Mouse (Mus musculus): Measurements from ENCODE around the gene Dclre1a. TPM values are rescaled to one million over a fixed set of nuclear protein-coding genes. Genes with fewer than 3 reads are reported as not detected.
A peak's percentile ranks its signal among the peaks of the same experiment; 100 is the strongest.

Dclre1a gene
- total and polyA plus RNA-seq, 3 experiments = 8.3 to 14.8 (median 13.1) TPM

DNA sequence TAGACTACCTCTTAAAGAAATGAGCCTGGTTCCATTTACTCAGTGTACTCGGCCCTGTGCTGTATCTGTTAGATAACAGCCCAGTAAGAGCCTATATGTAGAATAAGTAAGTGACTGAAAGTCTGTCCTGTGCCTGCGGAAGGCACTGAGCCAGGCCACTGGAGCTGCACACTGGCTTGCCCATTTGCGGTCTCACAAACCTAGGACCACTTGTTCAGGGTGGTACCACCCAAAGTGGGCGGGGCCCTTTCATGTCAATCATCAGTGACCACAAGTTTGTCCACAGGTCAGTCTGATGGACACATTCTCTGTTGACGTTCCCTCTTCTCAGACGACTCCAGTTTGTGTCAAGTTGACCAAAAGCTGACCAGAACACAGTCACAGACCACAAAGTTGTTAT is 41.0 kb upstream of the Dclre1a start:
- Histone ChIP-seq H3K4me2 (ENCODE audit: insufficient read depth, low read depth, poor library complexity, severe bottlenecking) (no peak overlapping the region), H3K36me3 (replicated peaks in 1 of 2; ENCODE audit: control insufficient read depth in 1 of 2, insufficient read depth in 1 of 2, low read length in 1 of 2) (peaks cover 50 to 86% of the 10 kb centered on the region in 2 experiments), H3K4me1 (ENCODE audit: control insufficient read depth in 1 of 2, insufficient read depth in 2 of 2) (peaks cover 6 to 38% of the 10 kb centered on the region in 2 experiments), H3K9me3 (replicated peaks; ENCODE audit: low read length) (no peaks in the 10 kb centered on the region), H3K27ac (ENCODE audit: insufficient read depth, low read depth) (no peak overlapping the region), H3K9ac (ENCODE audit: insufficient read depth, low read depth) (no peak overlapping the region), H3K79me2 (replicated peaks; ENCODE audit: control insufficient read depth, extremely low read depth, insufficient read depth, poor library complexity, severe bottlenecking) (no peaks in the 10 kb centered on the region), H3K4me3 (replicated peaks in 1 of 3; ENCODE audit: low read depth in 2 of 3, low read length in 2 of 3, poor library complexity in 1 of 3) (no peak overlapping the region), H3K27me3 (replicated peaks) (no peaks in the 10 kb centered on the region)
- dilution Hi-C loops (cut with MboI; ENCODE audit: extremely low pct_ligation_motif_present, extremely low pct_unique_long_range_greater_than_20kb, low sequenced_read_pairs) = no loop called here
- in situ Hi-C loops (cut with MboI; ENCODE audit: low pct_ligation_motif_present, low pct_unique_long_range_greater_than_20kb, low sequenced_read_pairs) = no loop called here
- no peak for TF ChIP-seq JUND (conservative IDR thresholded peaks at IDR 0.05; ENCODE audit: low read depth, low read length)
- no peak for TF ChIP-seq ZC3H11A (IDR thresholded peaks at IDR 0.05; ENCODE audit: low read depth, low read length)
- no peak for TF ChIP-seq CHD2 (IDR thresholded peaks at IDR 0.05; ENCODE audit: low read length)
- no peak for TF ChIP-seq ZMIZ1 (IDR thresholded peaks at IDR 0.05; ENCODE audit: low read depth, low read length)
- TF ChIP-seq CHD1 (IDR thresholded peaks at IDR 0.05; ENCODE audit: low read depth, low read length) = no peak
- TF ChIP-seq ELF1 (IDR thresholded peaks at IDR 0.05; ENCODE audit: low read depth, low read length) = no peak
- no peak for TF ChIP-seq TCF12 (IDR thresholded peaks at IDR 0.05; ENCODE audit: low read depth, low read length)
- TF ChIP-seq MYC (IDR thresholded peaks at IDR 0.05; ENCODE audit: low read depth, low read length) = no peak
- TF ChIP-seq RAD21 (IDR thresholded peaks at IDR 0.05; ENCODE audit: low read depth, low read length) = no peak
- TF ChIP-seq MXI1 (IDR thresholded peaks at IDR 0.05; ENCODE audit: low read depth, low read length) = no peak
- TF ChIP-seq E2F4 (IDR thresholded peaks at IDR 0.05; ENCODE audit: insufficient replicate concordance, low read depth, low read length) = no peak
- TF ChIP-seq GABPA (IDR thresholded peaks at IDR 0.05; ENCODE audit: insufficient replicate concordance, low read depth, low read length) = no peak
- no peak for TF ChIP-seq ETS1 (conservative IDR thresholded peaks at IDR 0.05; ENCODE audit: low read depth, low read length)
- DNase-seq (ENCODE audit: extremely low read depth) = no peak

DNA sequence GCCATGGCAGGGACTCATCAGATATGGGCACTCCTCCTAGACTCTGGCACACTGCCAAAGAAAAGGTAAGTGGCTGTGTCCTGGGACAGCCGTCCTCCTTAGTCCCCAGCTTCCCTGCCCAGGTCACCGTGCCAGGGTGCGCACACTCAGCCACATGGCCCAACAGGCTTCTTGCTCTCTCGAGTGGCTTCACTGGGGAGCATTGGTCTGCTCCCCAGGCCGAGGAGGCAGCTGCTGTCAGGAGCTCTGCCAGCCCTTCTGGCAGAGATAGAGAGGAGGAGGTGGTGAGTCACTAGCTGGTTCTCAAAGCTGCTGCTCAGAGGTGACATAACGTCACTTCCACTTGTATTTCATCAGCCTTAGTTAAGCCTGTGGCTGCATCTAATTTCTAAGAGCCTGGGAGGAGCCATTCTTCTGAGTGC is 40.2 kb upstream of the Dclre1a start:
- peak overlapping the region; percentile 72 for H3K27ac ChIP-seq (ENCODE audit: insufficient read depth, low read depth)
- H3K9me3 ChIP-seq (replicated peaks; ENCODE audit: low read length) = no peaks in the 10 kb centered on the region
- H3K36me3 ChIP-seq (replicated peaks in 1 of 2; ENCODE audit: control insufficient read depth in 1 of 2, insufficient read depth in 1 of 2, low read length in 1 of 2) = peaks cover 52 to 87% of the 10 kb centered on the region in 2 experiments
- no peaks in the 10 kb centered on the region for H3K27me3 ChIP-seq (replicated peaks)
- peaks cover 6 to 38% of the 10 kb centered on the region in 2 experiments for H3K4me1 ChIP-seq (ENCODE audit: control insufficient read depth in 1 of 2, insufficient read depth in 2 of 2)
- in situ Hi-C loops (cut with MboI; ENCODE audit: low pct_ligation_motif_present, low pct_unique_long_range_greater_than_20kb, low sequenced_read_pairs) (no loop called here), dilution Hi-C loops (cut with MboI; ENCODE audit: extremely low pct_ligation_motif_present, extremely low pct_unique_long_range_greater_than_20kb, low sequenced_read_pairs) (no loop called here)
- H3K9ac ChIP-seq (ENCODE audit: insufficient read depth, low read depth) = no peak overlapping the region
- no peaks in the 10 kb centered on the region for H3K79me2 ChIP-seq (replicated peaks; ENCODE audit: control insufficient read depth, extremely low read depth, insufficient read depth, poor library complexity, severe bottlenecking)
- DNase-seq (ENCODE audit: extremely low read depth) = peak; percentile 62
- no peak for TF ChIP-seq KAT2A (IDR thresholded peaks at IDR 0.05; ENCODE audit: insufficient replicate concordance, low read length)
- peak; percentile 43 for TF ChIP-seq ETS1 (conservative IDR thresholded peaks at IDR 0.05; ENCODE audit: low read depth, low read length)
- H3K4me3 ChIP-seq (replicated peaks in 1 of 3; ENCODE audit: low read depth in 2 of 3, low read length in 2 of 3, poor library complexity in 1 of 3) = no peak overlapping the region
- no peak overlapping the region for H3K4me2 ChIP-seq (ENCODE audit: insufficient read depth, low read depth, poor library complexity, severe bottlenecking)

All from CH12.LX (cell line).